Mouse (Mus musculus) thymus, postnatal 36 days (tissue): ENCODE data around the gene Clgn.
"Not testable (repeated sequence)": the region's sequence is repeated elsewhere in the genome, so short reads cannot be mapped to it uniquely, and the experiment has no call there.

ENCODE experiments used
- DNase-seq, 2 experiments: peaks; one replicate each; pipeline ENCODE4 v3.0.0; 2022; ENCODE audit warnings: mixed read lengths in 2 of 2

Clgn gene

DNA sequence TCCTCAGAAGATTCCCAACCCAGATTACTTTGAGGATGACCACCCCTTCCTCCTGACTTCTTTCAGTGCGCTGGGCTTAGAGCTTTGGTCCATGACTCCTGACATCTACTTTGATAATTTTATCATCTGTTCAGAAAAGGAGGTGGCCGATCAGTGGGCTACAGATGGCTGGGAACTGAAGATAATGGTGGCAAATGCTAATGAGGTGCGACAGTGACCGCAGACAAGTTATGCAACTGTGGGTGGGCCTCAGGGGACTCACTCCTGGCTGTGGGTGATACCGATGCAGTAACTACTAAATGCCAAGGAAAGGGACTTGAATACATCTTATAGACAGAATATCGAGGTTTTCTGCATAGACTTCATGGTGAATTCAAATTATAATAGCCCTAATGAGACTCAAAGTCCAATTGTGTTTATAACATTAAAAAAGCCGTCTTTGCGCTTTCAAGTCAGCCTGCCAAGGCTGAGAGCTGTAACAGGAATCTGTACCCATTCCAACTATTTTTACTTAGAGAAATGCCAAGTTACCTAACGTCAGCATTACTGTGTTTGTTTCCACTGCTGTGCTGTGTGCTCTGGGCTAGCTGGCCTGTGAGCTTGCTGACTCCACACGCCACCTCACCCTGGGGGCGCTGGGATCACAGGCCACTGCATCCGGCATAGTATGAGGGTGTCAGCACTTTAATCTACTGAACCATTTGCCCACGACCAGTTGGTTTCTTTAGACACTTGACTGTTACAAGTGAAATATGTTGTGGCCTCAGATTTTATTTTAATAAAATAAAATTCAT is 33.6 kb downstream of the Clgn start:
- no peak for DNase-seq

DNA sequence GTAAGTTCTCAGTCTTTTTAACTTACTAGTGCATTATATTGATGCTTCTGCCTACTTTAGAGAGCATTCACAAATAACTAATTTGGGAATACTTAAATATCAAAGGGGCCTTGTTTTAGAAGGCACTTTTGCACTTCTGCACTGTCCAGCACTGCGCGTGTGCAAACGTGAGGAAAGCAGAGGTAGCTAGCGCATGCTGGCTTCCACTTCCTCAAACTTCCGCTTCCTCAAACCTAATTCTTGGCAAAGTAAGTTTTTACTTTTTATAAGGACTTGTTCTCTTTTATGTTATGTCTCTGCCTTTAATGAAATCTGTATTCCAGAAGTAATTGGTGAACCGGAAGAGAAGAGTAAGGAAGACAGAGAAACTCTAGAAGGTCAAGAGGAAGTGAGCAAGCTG is 35.5 kb downstream of the Clgn start:
- DNase-seq, result no peak

DNA sequence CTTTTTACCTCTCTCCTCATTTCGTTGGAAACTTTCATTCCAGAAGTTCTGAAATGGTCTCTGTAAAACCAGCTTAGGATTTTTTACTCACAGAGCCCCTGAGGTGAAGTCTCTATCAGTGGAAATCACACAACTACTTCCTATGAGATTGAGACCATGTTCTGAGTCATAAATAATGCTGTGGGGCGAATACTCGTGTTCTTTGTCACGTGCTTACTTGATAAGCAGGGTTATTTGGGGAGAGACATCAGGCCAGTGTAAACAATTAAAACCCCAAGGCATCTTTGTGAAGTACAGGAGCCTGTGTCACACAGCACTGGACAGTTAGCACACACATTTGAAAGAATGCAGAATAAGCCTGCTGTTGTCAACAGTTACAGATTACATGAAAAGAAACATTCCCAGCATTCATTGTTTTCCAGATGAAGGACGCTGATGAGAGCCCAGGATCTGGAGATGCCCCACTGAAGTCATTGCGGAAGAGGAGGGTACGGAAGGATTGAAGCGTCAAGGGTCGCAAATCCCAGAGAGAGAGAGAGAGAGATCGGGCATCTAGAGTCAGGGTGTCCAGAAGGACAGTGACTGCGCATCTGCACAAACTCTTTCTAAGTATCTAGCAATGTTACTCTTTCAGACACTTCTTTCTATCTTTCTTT is 36.6 kb downstream of the Clgn start:
- DNase-seq, result no peak

DNA sequence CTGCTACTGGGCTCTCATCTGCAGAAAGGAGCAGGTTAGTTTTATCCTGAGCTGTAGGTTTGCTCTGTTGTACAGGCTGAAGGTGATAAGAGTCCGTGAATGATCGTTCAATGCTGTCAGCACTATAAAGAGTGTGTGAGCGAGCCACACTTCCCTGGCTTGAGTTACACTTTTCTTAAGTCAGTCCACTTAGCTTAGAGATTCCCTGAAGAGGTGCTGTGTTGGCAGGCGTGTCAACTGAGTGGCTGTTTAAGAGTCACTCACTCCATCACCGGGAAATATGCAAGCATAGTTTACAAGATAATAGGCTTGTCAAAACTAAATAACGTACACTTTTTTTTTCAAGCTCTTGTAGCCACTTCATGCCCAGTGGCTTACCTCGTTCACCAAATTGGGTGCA is 37.3 kb downstream of the Clgn start:
- no peak for DNase-seq

DNA sequence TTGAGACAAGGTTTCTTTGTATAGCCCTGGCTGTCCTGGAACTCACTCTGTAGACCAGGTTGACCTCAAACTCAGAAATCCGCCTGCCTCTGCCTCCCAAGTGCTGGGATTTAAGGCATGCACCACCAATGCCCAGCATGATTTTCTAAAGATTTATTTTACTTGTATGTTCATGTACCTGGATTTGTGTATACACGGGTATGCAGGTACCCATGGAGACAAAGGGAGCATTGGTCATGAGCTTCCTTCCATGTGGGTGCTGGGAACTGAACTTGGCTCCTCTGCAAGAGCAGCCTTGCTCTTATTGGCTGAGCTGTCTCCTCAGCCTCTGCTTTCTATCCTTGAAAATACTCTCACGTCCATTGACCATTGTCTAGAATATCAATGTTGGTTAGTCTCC is 39.0 kb downstream of the Clgn start:
- not testable (repeated sequence) for DNase-seq

DNA sequence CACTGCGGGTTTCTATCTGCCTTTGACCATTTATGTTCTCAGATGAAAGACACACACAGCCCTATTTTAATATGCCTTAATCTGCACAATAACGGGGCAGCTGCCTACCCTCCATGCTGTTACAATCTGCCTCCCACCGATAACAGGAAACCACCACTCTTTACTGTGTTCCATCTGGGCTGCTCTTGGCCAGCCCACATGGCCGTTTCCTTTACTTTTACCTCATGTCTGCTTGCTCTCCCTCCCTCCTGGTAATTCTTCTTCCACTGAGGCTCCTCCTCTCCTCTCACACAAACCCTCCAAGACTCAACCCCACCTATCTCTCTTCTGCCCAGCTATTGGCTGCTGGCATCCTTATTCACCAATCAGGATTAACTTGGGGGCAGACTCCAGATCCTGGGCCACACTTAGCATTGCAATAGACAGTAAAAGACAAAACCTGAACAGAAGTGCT is 39.4 kb downstream of the Clgn start:
- peak; percentile 10 to 21 for DNase-seq

DNA sequence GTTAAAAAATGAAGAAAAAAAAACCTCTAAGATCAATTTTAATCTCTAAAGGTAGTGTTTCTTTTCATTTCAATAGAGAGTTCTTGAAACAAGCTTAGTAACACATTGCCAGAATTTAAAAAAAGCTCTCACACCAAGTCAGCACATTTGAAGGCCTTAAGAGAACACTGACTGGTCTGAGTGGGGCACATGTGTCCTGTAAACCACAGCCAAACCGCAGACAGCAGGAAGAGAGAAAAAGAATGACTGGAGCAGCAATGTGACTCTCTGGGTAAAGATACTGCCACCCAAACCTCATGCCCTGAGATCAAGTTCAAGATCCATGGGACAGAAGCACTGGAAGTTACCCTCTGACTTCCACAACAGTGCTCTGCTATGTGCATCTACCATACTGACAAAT is 47.4 kb downstream of the Clgn start:
- DNase-seq, result no peak

DNA sequence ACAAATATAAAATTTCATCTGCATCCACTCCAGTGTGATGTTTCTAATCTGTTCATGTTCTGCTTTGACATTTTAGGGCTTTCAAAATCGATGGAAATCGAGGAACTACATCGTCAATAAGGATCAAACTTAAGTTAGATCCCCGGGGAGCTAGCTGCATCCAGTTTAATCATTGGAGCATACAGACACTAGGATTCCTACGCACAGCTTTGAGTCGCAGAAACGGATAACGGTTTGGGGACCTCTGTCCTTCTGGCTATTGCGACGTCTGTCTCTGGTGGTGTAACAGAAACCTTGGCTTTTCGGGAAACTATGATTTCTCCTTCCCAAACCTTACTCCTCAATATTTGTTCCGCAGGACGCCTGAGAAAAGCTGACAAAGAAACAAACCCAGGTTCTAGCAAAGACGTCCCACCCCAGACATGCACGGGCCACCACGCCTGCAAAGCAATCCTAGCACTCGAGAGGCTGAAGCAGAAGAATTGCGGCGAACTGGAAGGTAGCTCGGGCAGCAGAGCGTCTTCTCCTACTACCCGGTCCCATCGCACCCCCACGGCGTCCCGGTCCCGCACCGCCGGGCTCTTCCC is 52.1 kb downstream of the Clgn start:
- DNase-seq, result no peak

DNA sequence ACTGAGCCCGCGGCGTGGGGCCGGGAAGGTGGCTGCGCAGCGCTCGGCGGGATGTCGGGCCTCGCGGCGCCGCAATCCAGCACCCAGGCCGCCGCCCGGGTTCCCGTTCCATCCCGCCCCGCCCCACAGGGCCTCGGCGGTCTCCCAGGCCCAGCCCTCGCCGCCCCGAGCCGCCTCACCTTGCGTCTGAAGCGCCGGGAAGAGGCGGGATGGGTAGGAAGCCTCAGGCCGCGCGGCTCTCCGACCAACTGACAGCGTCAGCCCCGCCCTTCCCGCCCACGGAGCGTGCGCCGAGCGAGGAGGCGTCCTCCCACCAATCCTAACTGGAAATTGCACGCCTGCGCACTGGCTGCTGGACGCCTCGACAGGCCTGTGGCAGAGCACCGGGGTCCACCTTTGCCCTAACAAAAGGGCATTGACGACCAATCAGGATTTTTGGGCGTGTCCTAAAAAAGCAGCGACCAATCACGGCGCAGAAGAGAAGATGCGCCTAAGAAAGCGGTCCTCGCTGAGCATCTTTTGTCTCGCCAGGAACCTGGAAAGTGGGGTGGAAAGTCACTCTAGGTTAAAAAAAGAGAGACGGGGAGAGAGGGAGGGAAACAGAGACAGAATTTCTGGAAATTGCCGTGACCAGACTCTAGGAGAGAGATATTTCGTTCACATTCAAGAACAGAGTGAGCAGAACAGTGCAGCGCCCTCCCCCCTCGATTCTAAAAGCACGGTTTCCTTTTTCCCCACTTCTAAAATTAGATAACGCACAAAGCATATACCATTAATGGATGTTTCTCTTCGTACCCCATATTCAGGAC is 52.8 kb downstream of the Clgn start:
- peak; percentile 97 to 98 for DNase-seq

DNA sequence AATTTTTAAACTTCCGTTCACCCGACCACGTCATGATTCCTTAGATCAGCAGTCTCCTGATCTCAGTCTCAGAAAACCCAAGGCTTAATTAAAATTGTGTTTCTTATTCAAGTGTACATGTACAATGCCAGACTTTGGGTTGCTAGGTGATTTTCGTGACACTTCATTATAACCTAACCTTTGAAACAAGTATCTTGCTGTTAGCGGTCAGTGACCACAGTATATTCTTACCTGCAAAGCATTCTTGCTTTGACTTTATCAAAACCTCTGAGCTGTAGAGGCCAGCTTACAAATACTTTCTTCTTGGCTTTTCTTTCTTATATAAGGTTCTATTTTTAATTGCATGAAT is 53.4 kb downstream of the Clgn start:
- DNase-seq, result no peak

DNA sequence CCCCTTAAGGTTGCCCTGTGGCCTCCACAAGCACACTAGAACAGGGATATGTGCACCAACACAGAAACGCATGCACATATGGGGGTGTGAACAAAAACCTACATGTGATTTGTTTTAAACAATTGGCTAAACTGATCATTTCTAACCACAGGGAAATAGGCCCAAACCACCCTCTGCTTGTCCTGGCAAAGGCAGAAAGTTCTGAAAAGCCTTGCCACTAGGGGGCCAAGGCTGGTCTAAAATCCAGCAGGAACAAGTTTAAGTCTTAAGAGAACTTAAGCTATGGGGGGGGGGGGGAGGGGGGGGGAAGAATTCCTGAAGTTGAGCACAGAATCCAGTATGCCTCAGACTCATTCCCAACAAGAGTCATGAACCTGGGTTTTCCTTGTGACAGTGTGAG is 60.3 kb downstream of the Clgn start:
- DNase-seq, result peak in 1 of 2 experiments; percentile 12

DNA sequence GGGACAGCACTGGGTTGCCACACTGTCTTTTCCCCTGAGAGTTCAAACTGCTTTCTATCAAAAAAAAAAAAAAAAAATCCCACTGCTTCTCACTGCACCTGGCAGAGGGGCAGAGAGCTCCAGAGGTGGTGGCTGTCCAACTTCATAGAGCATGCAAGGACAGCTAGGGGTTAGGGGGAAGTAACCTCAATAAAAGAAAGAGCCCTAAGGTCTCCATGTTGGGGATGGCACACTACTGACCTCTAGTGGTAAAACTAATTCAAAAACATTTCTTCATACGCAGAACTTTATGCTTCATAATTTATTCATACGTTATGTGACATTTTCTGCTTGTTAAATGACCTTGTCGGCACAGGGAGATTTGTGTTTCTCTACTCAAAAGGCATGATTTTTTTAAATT is 61.4 kb downstream of the Clgn start:
- DNase-seq, result peak in 1 of 2 experiments; percentile 3

DNA sequence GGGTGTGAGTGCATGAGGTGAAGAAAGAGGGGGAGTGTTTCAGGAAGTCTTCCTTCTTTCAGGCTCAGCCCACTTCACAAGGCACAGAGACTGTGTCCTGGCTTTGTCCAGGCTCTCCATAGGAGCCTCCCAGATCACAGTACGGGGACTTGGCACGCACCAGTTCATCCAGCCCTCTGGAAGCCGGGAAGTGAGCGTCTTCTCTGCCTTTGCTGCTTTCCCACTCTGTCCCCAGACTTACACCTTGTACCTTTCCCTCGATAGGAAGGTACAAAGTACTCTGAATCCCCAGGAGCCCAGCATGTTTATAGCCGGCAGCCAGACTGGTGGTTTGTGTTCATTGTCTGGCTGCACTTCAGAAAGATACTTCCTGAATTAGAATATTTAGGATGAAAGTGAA is 67.5 kb downstream of the Clgn start:
- DNase-seq, result no peak

DNA sequence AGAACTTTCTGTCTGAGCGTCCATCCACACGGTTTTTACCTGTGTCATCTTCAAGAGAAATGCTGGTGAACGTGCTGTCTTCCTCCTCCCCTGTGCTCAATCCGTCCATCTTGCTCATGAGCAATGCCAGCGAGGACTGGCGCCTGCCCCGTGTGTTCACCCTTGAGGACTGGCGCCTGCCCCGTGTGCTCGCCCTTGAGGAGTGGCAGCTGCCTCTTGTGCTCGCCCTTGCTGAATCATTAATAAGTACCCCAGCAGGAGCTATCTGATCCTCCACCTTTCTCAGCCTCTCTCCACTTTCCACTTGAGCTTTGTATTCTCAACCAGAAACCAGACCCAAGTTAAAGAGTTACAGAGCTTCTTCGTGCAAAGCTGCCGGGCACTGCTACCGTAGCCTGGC is 68.6 kb downstream of the Clgn start, which contains the start of gene Scoc:
Gene Scoc, minus strand, starts transcription at position 170 of the 400 bp plus-strand sequence.
- no peak for DNase-seq

DNA sequence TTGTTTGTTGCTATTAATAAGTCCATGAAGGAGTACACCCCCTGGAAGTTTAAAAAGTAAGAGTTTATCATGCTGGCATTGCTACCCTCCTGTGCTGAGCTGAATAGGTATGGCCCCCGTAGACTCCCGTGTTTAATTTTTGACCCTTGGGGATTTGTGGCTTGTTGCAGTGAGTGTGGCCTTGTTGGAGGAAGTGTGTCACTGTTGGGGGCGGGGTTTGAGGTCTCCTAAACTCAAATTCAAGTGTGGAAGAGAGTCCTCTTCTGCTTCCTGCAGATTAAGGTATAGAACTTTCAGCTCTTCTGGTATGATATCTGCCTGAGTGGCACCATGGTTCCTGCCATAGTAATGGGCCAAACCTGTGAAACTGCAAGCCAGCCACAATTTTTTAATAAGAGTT is 69.9 kb downstream of the Clgn start:
- DNase-seq, result no peak
